Mouse (Mus musculus) adrenal gland, adult 18-20 months (tissue): Measurements from ENCODE around the gene H2al1d. TPM values are rescaled to one million over a fixed set of nuclear protein-coding genes. Genes with fewer than 3 reads are reported as not detected.

Source experiments
- total RNA-seq, 2 experiments: library from RNA; stranded (reverse); gene quantifications; 1 replicate in 1 of 2; 2 replicates in 1 of 2; pipeline ENCODE4 v1.2.3; 2021

Gene H2al1d
- total RNA-seq, 2 experiments from 2014 or later: not detected

Other genes starting within 250 kb of the H2al1d start
- gene H2al1a, start 9.6 kb upstream of the H2al1d start, total RNA-seq: not detected
- gene H2al1b, start 6.4 kb upstream of the H2al1d start, total RNA-seq: not detected
- gene H2al1c, start 3.2 kb upstream of the H2al1d start, total RNA-seq: not detected
- gene H2al1e, start 3.1 kb downstream of the H2al1d start, total RNA-seq: not detected
- not detected for gene H2al1f, start 6.3 kb downstream of the H2al1d start, total RNA-seq
- not detected for gene H2al1g, start 9.4 kb downstream of the H2al1d start, total RNA-seq
- gene H2al1h, start 12.7 kb downstream of the H2al1d start, total RNA-seq: not detected
- gene H2al1i, start 15.8 kb downstream of the H2al1d start, total RNA-seq: not detected
- not detected for gene H2al1j, start 19.0 kb downstream of the H2al1d start, total RNA-seq